Mouse (Mus musculus): ENCODE data around the gene Lzts3.

- TF ChIP-seq CTCF (IDR thresholded peaks at IDR 0.05) (no peak), POLR2A (IDR thresholded peaks at IDR 0.05; ENCODE audit: insufficient read depth, low read depth, low read length) (no peak)
Observed at GRCm38 (mm10) chr2:130629080-130629838, 13.3 kb downstream of the Lzts3 start.
